Mouse (Mus musculus) adipose tissue, adult 10 weeks (tissue): Measurements from ENCODE around the gene Vmn2r89. TPM values are rescaled to one million over a fixed set of nuclear protein-coding genes. Genes with fewer than 3 reads are reported as not detected.

Source experiments
- polyA plus RNA-seq: library from polyadenylated mRNA; stranded (reverse); fragments of 350-450 nt; fragmentation: Illumina TruSeq; extraction: RNeasy Lipid Tissue Mini Kit (QIAGEN cat#74804); gene quantifications from one replicate; pipeline ENCODE4 v1.2.3, GENCODE M21; 2014; ENCODE audit warnings: low read depth, low replicate concordance

Vmn2r89 gene
- not detected for polyA plus RNA-seq

DNA sequence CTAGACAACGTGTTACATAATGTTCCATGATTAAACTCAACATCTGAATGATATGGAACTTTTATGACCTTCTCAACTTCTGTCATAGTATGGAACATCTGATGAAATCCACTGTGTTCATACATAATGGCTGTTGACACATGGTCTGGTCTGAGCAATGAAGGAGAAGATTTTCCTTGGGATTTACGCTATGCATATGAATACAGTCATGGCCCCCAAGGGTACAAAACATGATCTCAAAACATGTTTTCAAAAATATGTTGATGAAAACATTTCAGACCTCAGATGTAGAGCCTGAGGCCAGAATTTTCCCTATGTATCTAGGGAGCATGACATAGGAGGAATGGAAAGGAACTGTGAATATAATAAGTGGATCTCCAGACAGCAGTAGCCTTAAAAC is at the start of gene Vmn2r89:
TSS of gene Vmn2r89 (plus strand) at position 301 of the 400 bp plus-strand sequence.

DNA sequence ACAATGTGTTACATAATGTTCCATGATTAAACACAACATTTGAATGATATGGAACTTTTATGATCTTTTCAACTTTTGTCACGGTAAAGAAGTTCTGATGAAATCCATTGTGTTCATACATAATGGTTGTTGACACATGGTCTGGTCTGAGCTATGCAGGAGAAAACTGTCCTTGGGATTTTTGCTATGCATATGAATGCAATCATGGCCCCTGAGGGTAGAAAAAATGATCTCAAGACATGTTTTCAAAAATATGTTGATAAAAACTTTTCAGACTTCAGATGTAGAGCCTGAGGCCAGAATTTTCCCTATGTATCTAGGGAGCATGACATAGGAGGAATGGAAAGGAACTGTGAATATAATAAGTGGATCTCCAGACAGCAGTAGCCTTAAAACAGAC is 41.1 kb upstream of the Vmn2r89 start, which contains the start of gene Vmn2r88:
TSS of gene Vmn2r88 (plus strand) at position 301 of the 400 bp plus-strand sequence.

Other genes starting within 250 kb of the Vmn2r89 start
- not detected for gene Ear14, start 248.5 kb upstream of the Vmn2r89 start, polyA plus RNA-seq
- gene Rnase2a, start 195.7 kb upstream of the Vmn2r89 start, polyA plus RNA-seq: 1.1 TPM
- not detected for gene Gm7247, start 90.1 kb upstream of the Vmn2r89 start, polyA plus RNA-seq
- gene Vmn2r88, start 41.0 kb upstream of the Vmn2r89 start, polyA plus RNA-seq: not detected
- gene Gm5622, start 100.9 kb downstream of the Vmn2r89 start, polyA plus RNA-seq: not detected
- not detected for gene Gm17175, start 122.2 kb downstream of the Vmn2r89 start, polyA plus RNA-seq
- gene Gm17174, start 140.3 kb downstream of the Vmn2r89 start, polyA plus RNA-seq: not detected
- not detected for gene Gm17078, start 159.5 kb downstream of the Vmn2r89 start, polyA plus RNA-seq
- gene Gm4181, start 183.8 kb downstream of the Vmn2r89 start, polyA plus RNA-seq: 1.1 TPM
- not detected for gene Gm17079, start 243.6 kb downstream of the Vmn2r89 start, polyA plus RNA-seq